Mouse (Mus musculus) bone marrow, adult 2 months (tissue): ENCODE results near the gene Stip1.

Experiments used
- CTCF ChIP-seq: fragments of 200-500 bp; IDR thresholded peaks from 2 replicates; pipeline ENCODE4 v1.5.1; 2011; ENCODE audit warnings: low read length, control low read depth; ENCODE audit not compliant: control insufficient read depth, insufficient read depth
- POLR2A ChIP-seq: fragments of 200-500 bp; IDR thresholded peaks from 2 replicates; pipeline ENCODE4 v1.6.1; 2011; ENCODE audit warnings: low read depth, mild to moderate bottlenecking, control low read depth, low read length, borderline replicate concordance; ENCODE audit not compliant: control insufficient read depth

DNA sequence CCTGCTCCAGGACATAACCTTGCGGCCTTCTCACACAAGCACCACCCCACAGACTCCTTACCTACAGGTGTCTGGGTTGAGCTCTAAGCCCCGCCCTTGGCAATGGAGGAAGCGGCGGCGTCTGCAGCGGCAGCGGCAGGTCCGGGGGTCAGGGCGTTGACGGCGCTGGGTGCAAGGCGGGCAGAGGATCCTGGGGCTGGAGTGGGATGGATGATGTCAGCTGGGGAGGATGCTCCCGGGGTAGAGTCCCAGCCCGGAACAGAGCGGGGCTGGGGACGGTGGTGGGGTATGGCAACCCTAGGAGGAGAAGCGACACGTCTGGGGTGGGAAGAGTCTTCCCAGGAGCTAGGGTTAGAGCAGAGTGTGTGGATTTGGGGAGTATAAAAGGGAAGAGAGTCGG is 54.5 kb downstream of the Stip1 start:
- TF ChIP-seq CTCF, result no peak
- TF ChIP-seq POLR2A, result no peak
